Mouse (Mus musculus): Measurements from ENCODE around the gene Shroom1.
A peak's percentile ranks its signal among the peaks of the same experiment; 100 is the strongest.
"Not testable (repeated sequence)": the region's sequence is repeated elsewhere in the genome, so short reads cannot be mapped to it uniquely, and the experiment has no call there.

Gene Shroom1

GRCm38 (mm10) chr11:53456474-53457371, at the start of gene Shroom1, which contains the start of gene Gm10447:
Gene Shroom1 (plus strand): TSS chr11:53457205.
Gene Gm10447 (minus strand): TSS chr11:53457110.
- DNase-seq: peak; percentile 82

- peak; percentile 27 for DNase-seq
Measured at GRCm38 (mm10) chr11:53411738-53412137, 45.3 kb upstream of the Shroom1 start.

GRCm38 (mm10) chr11:53413871-53414270, 43.1 kb upstream of the Shroom1 start:
- no peak for DNase-seq

GRCm38 (mm10) chr11:53418048-53418447, 39.0 kb upstream of the Shroom1 start:
- no peak for DNase-seq

GRCm38 (mm10) chr11:53423036-53423435, 34.0 kb upstream of the Shroom1 start, which contains the start of gene Leap2:
Gene Leap2 (minus strand): TSS chr11:53423170.
- DNase-seq: no peak

- no peak for DNase-seq
Measured at GRCm38 (mm10) chr11:53424826-53425225, 32.2 kb upstream of the Shroom1 start.

GRCm38 (mm10) chr11:53425251-53425650, 31.8 kb upstream of the Shroom1 start:
- DNase-seq: no peak

GRCm38 (mm10) chr11:53425711-53426255, 31.2 kb upstream of the Shroom1 start:
- no peak for DNase-seq

- not testable (repeated sequence) for DNase-seq
Measured at GRCm38 (mm10) chr11:53426914-53427313, 30.1 kb upstream of the Shroom1 start.

- DNase-seq: no peak
Measured at GRCm38 (mm10) chr11:53427993-53428715, 28.9 kb upstream of the Shroom1 start.

- no peak for DNase-seq
Measured at GRCm38 (mm10) chr11:53428716-53429057, 28.3 kb upstream of the Shroom1 start.

- no peak for DNase-seq
Measured at GRCm38 (mm10) chr11:53429182-53429581, 27.8 kb upstream of the Shroom1 start.

GRCm38 (mm10) chr11:53430300-53430669, 26.7 kb upstream of the Shroom1 start:
- no peak for DNase-seq

GRCm38 (mm10) chr11:53430670-53431346, 26.2 kb upstream of the Shroom1 start, which contains the start of the genes Uqcrq and Gdf9:
Gene Uqcrq (minus strand): TSS chr11:53430831.
Gene Gdf9 (plus strand): TSS chr11:53431023.
- DNase-seq: peak; percentile 100

GRCm38 (mm10) chr11:53431347-53432056, 25.5 kb upstream of the Shroom1 start:
- no peak for DNase-seq

GRCm38 (mm10) chr11:53433057-53433456, 23.9 kb upstream of the Shroom1 start:
- DNase-seq: no peak

- DNase-seq: no peak
Measured at GRCm38 (mm10) chr11:53435504-53435903, 21.5 kb upstream of the Shroom1 start.

GRCm38 (mm10) chr11:53436338-53436737, 20.7 kb upstream of the Shroom1 start:
- no peak for DNase-seq

- peak; percentile 30 for DNase-seq
Measured at GRCm38 (mm10) chr11:53441921-53442320, 15.1 kb upstream of the Shroom1 start.

GRCm38 (mm10) chr11:53443861-53444260, 13.1 kb upstream of the Shroom1 start:
- no peak for DNase-seq

GRCm38 (mm10) chr11:53445562-53445961, 11.4 kb upstream of the Shroom1 start:
- no peak for DNase-seq

GRCm38 (mm10) chr11:53446183-53446582, 10.8 kb upstream of the Shroom1 start:
- no peak for DNase-seq

Measured in embryo, embryonic 11 days (tissue).